Mouse (Mus musculus): ENCODE measurements at regions not wholly inside any gene's neighbourhood (a gene's known extent, or its start where the extent isn't known, plus 50 kb on each side); places are given as distances from the start of the nearest gene placed in this dataset.

GRCm38 (mm10) chrX:21293666-21294065 is 118.2 kb upstream of the Gm21876 start:
- DNase-seq, result peak; percentile 5 to 31

- DNase-seq, result no peak
Observed at GRCm38 (mm10) chrX:21295460-21295859, 120.0 kb upstream of the Gm21876 start.

GRCm38 (mm10) chrX:21297349-21297748 is 121.9 kb upstream of the Gm21876 start:
- DNase-seq, result no peak

GRCm38 (mm10) chrX:21334499-21335032 is 149.8 kb upstream of the Agtr2 start:
- DNase-seq, result no peak

GRCm38 (mm10) chrX:21344397-21344796 is 139.9 kb upstream of the Agtr2 start:
- DNase-seq, result no peak

- no peak for DNase-seq
Observed at GRCm38 (mm10) chrX:21350503-21350902, 133.8 kb upstream of the Agtr2 start.

GRCm38 (mm10) chrX:21352350-21352749 is 132.0 kb upstream of the Agtr2 start:
- DNase-seq, result no peak

GRCm38 (mm10) chrX:21360771-21361667 is 123.3 kb upstream of the Agtr2 start:
- peak; percentile 6 to 13 for DNase-seq

- DNase-seq, result no peak
Observed at GRCm38 (mm10) chrX:21385221-21385620, 99.1 kb upstream of the Agtr2 start.

GRCm38 (mm10) chrX:21389992-21390391 is 94.4 kb upstream of the Agtr2 start:
- no peak for DNase-seq

- DNase-seq, result no peak
Observed at GRCm38 (mm10) chrX:21393212-21393611, 91.1 kb upstream of the Agtr2 start.

- no peak for DNase-seq
Observed at GRCm38 (mm10) chrX:21424797-21425196, 59.5 kb upstream of the Agtr2 start.

- DNase-seq, result no peak
Observed at GRCm38 (mm10) chrX:21428081-21428480, 56.3 kb upstream of the Agtr2 start.

- DNase-seq, result no peak
Observed at GRCm38 (mm10) chrX:21433501-21433900, 50.8 kb upstream of the Agtr2 start.
